Mouse (Mus musculus) brain, embryonic 14.5 days (tissue): ENCODE measurements at regions not wholly inside any gene's neighbourhood (a gene's known extent, or its start where the extent isn't known, plus 50 kb on each side); places are given as distances from the start of the nearest gene placed in this dataset.

Experiments used
- DNase-seq: peaks from one replicate; pipeline ENCODE4 v3.0.0-alpha.2; 2011; ENCODE audit warnings: low read depth
- CTCF ChIP-seq: fragments of 200-500 bp; IDR thresholded peaks from 2 replicates; pipeline ENCODE4 v1.5.1; 2012; ENCODE audit warnings: inconsistent platforms, mild to moderate bottlenecking, moderate library complexity, borderline replicate concordance; ENCODE audit not compliant: insufficient read depth, insufficient read length; ENCODE audit errors: extremely low read depth
- POLR2A ChIP-seq: fragments of 200-500 bp; IDR thresholded peaks from 2 replicates; pipeline ENCODE4 v1.6.1; 2012; ENCODE audit warnings: mild to moderate bottlenecking, inconsistent platforms, borderline replicate concordance; ENCODE audit not compliant: poor library complexity, insufficient read depth, insufficient read length, severe bottlenecking; ENCODE audit errors: extremely low read depth

DNA sequence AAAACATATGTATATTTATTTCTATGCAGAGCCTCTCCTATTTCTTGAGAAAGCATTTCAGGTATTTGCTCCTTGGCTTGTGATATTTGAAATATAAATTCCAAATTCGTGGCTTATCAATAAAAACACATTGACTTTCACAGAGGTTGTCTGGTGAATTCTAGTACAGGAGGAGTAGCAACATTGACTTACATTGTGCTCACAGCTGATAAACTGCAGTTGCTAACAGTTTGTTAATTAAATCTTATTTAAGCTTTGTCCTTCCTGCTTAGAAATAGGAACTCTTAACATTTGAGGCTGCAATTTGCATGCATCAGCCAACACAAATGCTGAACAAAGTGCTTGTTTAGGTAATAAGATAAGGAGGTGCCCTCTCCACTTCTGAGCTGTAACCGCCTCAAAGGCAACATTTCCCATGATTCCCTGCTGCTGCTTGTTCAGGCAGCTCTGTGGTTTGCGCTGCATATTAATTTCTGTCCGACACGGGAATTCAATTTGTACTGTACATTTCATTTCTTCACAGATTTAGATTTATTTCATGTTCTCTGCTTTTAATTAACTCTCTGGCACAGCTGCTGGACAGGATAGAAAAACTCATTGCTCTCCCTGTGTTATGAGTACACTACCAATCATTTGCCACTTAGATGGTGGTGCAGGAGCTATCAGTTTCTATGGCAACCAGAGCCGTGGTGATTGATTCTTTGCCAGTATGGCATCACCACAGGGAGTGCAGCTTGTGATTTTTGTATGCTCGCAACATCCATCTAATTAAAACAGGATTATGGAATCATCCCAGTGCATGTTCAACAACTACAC is 219.0 kb downstream of the Zfp352 start:
- TF ChIP-seq CTCF (no peak), POLR2A (no peak)
- DNase-seq = peak; percentile 96

DNA sequence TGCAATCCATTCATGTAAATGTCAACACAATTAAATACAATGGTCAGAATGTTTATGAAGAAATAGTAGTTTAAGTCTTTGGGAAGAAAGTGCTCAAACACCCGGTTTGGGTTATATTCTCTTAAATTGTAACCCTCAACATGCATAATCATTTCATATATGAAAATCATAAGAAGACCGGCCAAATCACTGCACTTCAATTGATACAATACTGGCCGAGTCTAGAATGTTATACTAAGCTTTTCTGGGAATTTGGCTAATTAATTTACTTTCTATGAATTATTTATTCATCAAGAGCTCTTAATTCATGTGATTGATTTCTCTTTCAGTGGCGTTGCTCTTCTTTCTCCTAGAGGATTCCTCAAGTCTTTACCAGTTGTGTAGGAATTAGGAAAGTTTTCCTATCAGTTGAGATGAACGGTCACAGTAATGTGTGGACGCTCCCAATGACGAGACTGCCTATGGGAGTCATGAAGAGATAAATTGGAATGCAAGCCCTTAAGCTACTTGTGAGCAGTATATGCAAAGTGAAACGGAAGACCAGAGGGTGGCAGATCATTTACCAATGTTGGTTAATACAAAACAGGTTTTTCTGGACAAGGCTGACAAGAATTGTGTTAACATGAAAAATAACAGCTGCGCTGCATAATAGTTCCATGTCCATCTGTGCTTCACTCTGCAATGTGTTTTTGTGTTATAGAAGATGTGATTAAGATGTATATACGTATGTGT is 219.7 kb downstream of the Zfp352 start:
- TF ChIP-seq POLR2A (no peak), CTCF (no peak)
- DNase-seq = peak; percentile 71

DNA sequence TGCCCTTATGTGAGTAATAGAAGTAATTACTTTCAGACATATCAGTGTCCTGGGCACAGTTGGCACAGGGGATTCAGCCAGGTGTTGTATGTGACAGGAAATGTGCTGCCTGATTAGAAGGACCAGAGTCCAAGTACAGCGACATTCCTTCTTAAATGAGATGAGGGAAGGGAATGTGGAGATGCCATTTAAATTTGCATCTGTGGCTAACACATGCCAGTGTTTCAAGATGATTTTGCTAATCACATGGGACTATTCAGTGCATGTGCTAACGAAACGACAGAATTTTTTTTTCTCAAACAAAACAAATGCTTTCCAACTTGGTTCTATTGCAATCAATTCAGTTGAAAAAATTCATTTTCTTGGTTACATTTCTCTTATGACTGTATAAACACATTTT is 226.6 kb downstream of the Zfp352 start:
- no peak for TF ChIP-seq POLR2A
- no peak for TF ChIP-seq CTCF
- peak; percentile 69 for DNase-seq

DNA sequence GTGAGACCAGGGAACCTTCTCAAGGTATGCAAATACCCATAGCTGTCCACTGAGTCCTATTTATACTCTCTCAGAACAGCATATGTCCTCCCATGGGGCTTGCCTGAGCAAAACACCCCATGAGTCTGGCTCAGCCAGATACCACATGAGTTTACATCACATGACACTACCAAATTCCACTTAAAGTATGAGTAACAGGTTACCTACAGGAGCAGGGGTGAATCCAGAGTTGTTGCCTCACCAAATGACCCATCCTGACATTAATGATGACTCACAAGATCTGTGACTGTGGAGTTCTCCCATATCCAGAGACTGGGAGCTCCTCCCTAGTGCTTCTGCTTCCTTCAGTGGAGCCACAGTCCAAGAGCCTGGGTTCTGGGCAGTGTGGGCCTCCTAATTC is 234.0 kb downstream of the Zfp352 start:
- TF ChIP-seq POLR2A (no peak), CTCF (no peak)
- DNase-seq = no peak

DNA sequence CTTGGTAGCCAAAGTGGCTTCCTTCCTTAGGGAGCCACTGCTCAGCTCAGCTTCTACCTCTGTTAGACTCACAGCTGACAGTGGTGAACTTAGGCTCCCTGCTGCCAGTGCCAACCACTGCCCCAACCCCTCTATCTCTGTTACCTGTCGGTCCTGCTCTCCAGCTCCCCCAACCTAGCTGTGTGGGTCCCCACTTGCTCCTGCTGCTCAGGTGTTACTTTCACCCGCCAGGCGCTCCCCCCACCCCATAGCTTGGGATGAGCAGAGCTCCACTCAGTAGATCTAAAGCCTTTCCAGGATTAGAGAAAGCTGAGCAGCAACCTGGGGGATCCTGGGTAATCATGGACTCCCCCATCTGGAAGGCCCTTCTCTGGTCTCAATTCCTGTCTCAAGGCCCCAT is 234.4 kb downstream of the Zfp352 start:
- no peak for DNase-seq
- TF ChIP-seq CTCF = no peak
- no peak for TF ChIP-seq POLR2A

DNA sequence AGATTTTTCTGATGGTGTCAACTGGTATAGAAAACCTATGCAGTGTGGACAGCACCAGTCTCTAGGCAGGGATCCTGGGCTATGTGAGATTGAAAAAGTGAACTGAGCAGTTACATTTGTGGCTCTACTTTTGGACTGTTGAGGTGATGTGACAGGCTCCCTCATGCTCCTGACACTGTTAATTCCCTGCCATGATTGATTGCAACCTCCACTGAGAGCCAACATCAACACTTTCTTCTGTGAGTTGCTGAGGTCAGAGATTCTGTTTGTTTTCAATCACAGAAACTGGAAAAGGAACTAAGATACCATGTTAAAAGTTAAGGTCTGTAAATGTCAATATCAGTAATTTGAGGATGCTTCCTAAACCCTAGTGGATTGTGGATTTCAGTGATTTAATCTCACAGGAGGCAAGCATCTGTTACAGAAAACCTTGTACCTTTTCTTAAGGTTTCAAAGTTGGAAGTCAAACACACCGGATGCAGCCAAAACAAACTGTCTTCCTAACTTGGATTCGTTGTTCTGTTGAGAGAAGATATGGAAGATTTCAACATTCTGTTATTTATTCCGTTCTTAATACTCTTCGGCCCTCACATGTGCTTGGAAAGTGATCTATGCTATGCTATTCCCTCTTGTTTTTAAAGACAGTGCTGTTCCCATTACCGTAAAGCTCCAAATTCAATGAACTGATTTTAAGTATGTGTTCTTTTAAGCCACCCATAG is 278.4 kb downstream of the Zfp352 start:
- DNase-seq = no peak
- TF ChIP-seq POLR2A (no peak), CTCF (no peak)
